Mouse (Mus musculus) midbrain, embryonic 11.5 days (tissue): ENCODE data around the gene Tcf7l1. TPM values are rescaled to one million over a fixed set of nuclear protein-coding genes. Genes with fewer than 3 reads are reported as not detected.

Experiments
- ATAC-seq: fragments of 200-750 bp; cut with Nextera tagmentation; 2 replicates; pipeline ENCODE4 v1.8.0; 2017; ENCODE audit warnings: moderate TSS enrichment, moderate library complexity; ENCODE audit not compliant: low FRiP score
- DNase-seq: peaks from one replicate; pipeline ENCODE4 v3.0.0; 2015; ENCODE audit warnings: low spot score; ENCODE audit errors: missing footprints
- H3K27ac ChIP-seq: fragments of 300-500 bp; sonication (generic); 2 replicates; pipeline ENCODE4 v1.5.1; 2014; ENCODE audit warnings: low read depth, low read length
- H3K27me3 ChIP-seq: fragments of 300-500 bp; sonication (generic); 2 replicates; pipeline ENCODE4 v1.6.1; 2014; ENCODE audit warnings: mild to moderate bottlenecking, low read length, moderate library complexity, mixed read lengths; ENCODE audit not compliant: control insufficient read depth, insufficient read depth
- H3K36me3 ChIP-seq: fragments of 300-500 bp; sonication (generic); 2 replicates; pipeline ENCODE4 v1.6.1; 2014; ENCODE audit warnings: mild to moderate bottlenecking, low read length, moderate library complexity, mixed read lengths; ENCODE audit not compliant: control insufficient read depth, insufficient read depth
- H3K4me1 ChIP-seq: fragments of 300-500 bp; sonication (generic); 2 replicates; pipeline ENCODE4 v1.6.1; 2014; ENCODE audit warnings: low read length; ENCODE audit not compliant: control insufficient read depth, insufficient read depth
- H3K4me2 ChIP-seq: fragments of 300-500 bp; sonication (generic); 2 replicates; pipeline ENCODE4 v1.6.1; 2014; ENCODE audit warnings: mild to moderate bottlenecking, moderate library complexity
- H3K4me3 ChIP-seq: fragments of 300-500 bp; sonication (generic); 2 replicates; pipeline ENCODE4 v1.5.1; 2014; ENCODE audit warnings: low read depth, low read length
- H3K9ac ChIP-seq: fragments of 300-500 bp; sonication (generic); 2 replicates; pipeline ENCODE4 v1.6.1; 2014; ENCODE audit warnings: low read length
- H3K9me3 ChIP-seq: fragments of 300-500 bp; sonication (generic); 2 replicates; pipeline ENCODE4 v1.6.1; 2016; ENCODE audit warnings: low read length; ENCODE audit not compliant: control insufficient read depth
- WGBS: fragments of 180-500 bp; shearing (Covaris S2); extraction: QIAGEN DNeasy Blood & Tissue Kit; methylation state at CpG from one replicate; pipeline ENCODE4 v1.1.7; 2014; 5-methylcytosine and 5-hydroxymethylcytosine counted together
- polyA plus RNA-seq: library from polyadenylated mRNA; unstranded; fragments of >200 nt; fragmentation: Nextera tagmentation; extraction: Ambion mirVana; gene quantifications from 2 replicates; pipeline ENCODE4 v1.2.1, GENCODE M21; 2014

The Tcf7l1 gene
- polyA plus RNA-seq, 1 experiment from 2014 or later = 19.8 TPM

DNA sequence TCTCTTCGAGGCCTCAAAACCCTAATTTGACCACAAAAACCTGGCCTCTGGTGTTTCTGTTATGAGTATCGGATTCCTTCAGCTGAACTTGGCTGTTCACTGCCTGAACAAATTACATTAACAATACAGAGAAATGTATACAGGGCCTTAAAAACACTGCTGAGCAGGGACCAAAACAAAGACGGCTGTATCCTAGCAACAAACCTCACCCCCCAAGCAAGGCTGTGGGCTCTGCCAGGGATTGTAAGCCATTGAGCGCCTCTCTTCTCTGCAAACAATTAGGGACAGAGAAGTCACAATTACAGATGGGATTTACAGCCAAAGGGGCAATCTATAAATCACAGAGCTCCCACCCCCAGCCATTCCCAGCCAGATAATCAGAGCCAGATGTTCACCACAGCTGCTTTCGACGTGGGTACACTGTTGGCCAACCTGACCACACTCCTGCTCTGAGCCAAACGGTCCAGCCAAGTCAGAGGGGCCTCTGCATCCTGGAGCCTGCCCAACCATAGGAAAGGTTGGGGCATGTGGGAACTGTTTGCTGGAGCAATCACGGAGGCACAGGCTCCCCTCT is 77.5 kb downstream of the Tcf7l1 start:
- H3K9ac ChIP-seq = peak overlapping the region; percentile 37; the same call in 1 of the 2 replicates
- no peaks in the 10 kb centered on the region for H3K9me3 ChIP-seq
- peak; percentile 95 for DNase-seq
- peak; percentile 89 for ATAC-seq
- H3K27me3 ChIP-seq = no peaks in the 10 kb centered on the region
- H3K4me2 ChIP-seq = no peak overlapping the region
- peaks cover 22% of the 10 kb centered on the region for H3K4me1 ChIP-seq
- H3K36me3 ChIP-seq = no peaks in the 10 kb centered on the region
- 8% methylated on average over 8 of the region's 8 CpGs for WGBS
- peak overlapping the region; percentile 71 for H3K27ac ChIP-seq
- H3K4me3 ChIP-seq = no peak overlapping the region

- peak; percentile 77 for ATAC-seq
Measured at GRCm38 (mm10) chr6:72710897-72711507, 78.1 kb downstream of the Tcf7l1 start.

GRCm38 (mm10) chr6:72699467-72700126 is 89.5 kb downstream of the Tcf7l1 start:
- DNase-seq = peak; percentile 92
- H3K4me1 ChIP-seq = peaks cover 24% of the 10 kb centered on the region

More at GRCm38 (mm10) chr6:72710897-72711507, 78.1 kb downstream of the Tcf7l1 start:
- H3K4me2 ChIP-seq = no peak overlapping the region
- H3K36me3 ChIP-seq = no peaks in the 10 kb centered on the region
- no peak overlapping the region for H3K4me3 ChIP-seq
- no peaks in the 10 kb centered on the region for H3K27me3 ChIP-seq
- H3K27ac ChIP-seq = peak overlapping the region; percentile 71
- no peak for DNase-seq
- H3K4me1 ChIP-seq = peaks cover 22% of the 10 kb centered on the region
- H3K9me3 ChIP-seq = no peaks in the 10 kb centered on the region
- H3K9ac ChIP-seq = peak overlapping the region; percentile 37; the same call in 1 of the 2 replicates
- WGBS = 50% methylated on average over 10 of the region's 10 CpGs

DNA sequence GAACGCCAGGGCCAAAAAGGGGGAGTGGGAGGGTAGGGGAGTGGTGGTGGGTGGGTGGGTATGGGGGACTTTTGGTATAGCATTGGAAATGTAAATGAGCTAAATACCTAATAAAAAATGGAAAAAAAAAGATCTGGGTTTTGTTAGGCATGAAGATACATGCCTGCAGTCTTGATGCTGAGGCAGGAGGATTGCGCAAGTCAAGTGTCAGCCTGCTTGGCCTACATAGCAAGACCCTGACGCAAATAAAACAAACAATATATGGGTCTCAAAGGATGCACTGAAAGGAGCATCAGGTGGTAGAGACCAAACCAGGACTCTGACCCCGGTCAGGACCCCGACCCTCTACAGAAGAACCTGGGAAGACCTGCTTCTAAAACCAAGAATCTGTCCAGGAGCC is 90.5 kb downstream of the Tcf7l1 start:
- Histone ChIP-seq H3K4me1 (peaks cover 24% of the 10 kb centered on the region), H3K9me3 (no peaks in the 10 kb centered on the region), H3K4me2 (no peak overlapping the region), H3K4me3 (no peak overlapping the region), H3K9ac (no peak overlapping the region), H3K36me3 (no peaks in the 10 kb centered on the region), H3K27ac (no peak overlapping the region), H3K27me3 (peaks cover 28% of the 10 kb centered on the region)
- DNase-seq (no peak), ATAC-seq (no peak)
- WGBS = 93% methylated on average over 5 of the region's 5 CpGs

More at GRCm38 (mm10) chr6:72699467-72700126, 89.5 kb downstream of the Tcf7l1 start:
- Histone ChIP-seq H3K9me3 (no peaks in the 10 kb centered on the region), H3K27me3 (peaks cover 28% of the 10 kb centered on the region), H3K36me3 (no peaks in the 10 kb centered on the region), H3K4me2 (no peak overlapping the region), H3K9ac (no peak overlapping the region), H3K4me3 (no peak overlapping the region), H3K27ac (peak overlapping the region; percentile 37)
- ATAC-seq = peak; percentile 95
- WGBS = 12% methylated on average over 5 of the region's 5 CpGs

- H3K4me1 ChIP-seq = peaks cover 24% of the 10 kb centered on the region
- DNase-seq (no peak), ATAC-seq (no peak)
- H3K4me2 ChIP-seq = no peak overlapping the region
- H3K9me3 ChIP-seq = no peaks in the 10 kb centered on the region
- peaks cover 20% of the 10 kb centered on the region for H3K27me3 ChIP-seq
- no peak overlapping the region for H3K9ac ChIP-seq
- no peak overlapping the region for H3K27ac ChIP-seq
- no peaks in the 10 kb centered on the region for H3K36me3 ChIP-seq
- WGBS = 30% methylated on average over 11 of the region's 11 CpGs
- H3K4me3 ChIP-seq = no peak overlapping the region
Measured at GRCm38 (mm10) chr6:72696601-72697335, 92.3 kb downstream of the Tcf7l1 start.

- no peak overlapping the region for H3K27ac ChIP-seq
Measured at GRCm38 (mm10) chr6:72694791-72695204, 94.3 kb downstream of the Tcf7l1 start.

GRCm38 (mm10) chr6:72694047-72694790 is 94.8 kb downstream of the Tcf7l1 start:
- WGBS = 71% methylated on average over 5 of the region's 5 CpGs
- H3K27me3 ChIP-seq = peaks cover 20% of the 10 kb centered on the region
- no peak overlapping the region for H3K27ac ChIP-seq
- H3K36me3 ChIP-seq = no peaks in the 10 kb centered on the region
- ATAC-seq (no peak), DNase-seq (no peak)
- no peak overlapping the region for H3K4me3 ChIP-seq
- H3K4me1 ChIP-seq = peaks cover 16% of the 10 kb centered on the region
- H3K9me3 ChIP-seq = no peaks in the 10 kb centered on the region
- no peak overlapping the region for H3K4me2 ChIP-seq
- no peak overlapping the region for H3K9ac ChIP-seq

More at GRCm38 (mm10) chr6:72694791-72695204, 94.3 kb downstream of the Tcf7l1 start:
- H3K9ac ChIP-seq = no peak overlapping the region
- H3K4me3 ChIP-seq = no peak overlapping the region
- ATAC-seq = no peak
- peaks cover 20% of the 10 kb centered on the region for H3K4me1 ChIP-seq
- H3K4me2 ChIP-seq = no peak overlapping the region
- peaks cover 20% of the 10 kb centered on the region for H3K27me3 ChIP-seq
- no peaks in the 10 kb centered on the region for H3K9me3 ChIP-seq
- H3K36me3 ChIP-seq = no peaks in the 10 kb centered on the region
- 84% methylated on average over 10 of the region's 10 CpGs for WGBS
- no peak for DNase-seq

DNA sequence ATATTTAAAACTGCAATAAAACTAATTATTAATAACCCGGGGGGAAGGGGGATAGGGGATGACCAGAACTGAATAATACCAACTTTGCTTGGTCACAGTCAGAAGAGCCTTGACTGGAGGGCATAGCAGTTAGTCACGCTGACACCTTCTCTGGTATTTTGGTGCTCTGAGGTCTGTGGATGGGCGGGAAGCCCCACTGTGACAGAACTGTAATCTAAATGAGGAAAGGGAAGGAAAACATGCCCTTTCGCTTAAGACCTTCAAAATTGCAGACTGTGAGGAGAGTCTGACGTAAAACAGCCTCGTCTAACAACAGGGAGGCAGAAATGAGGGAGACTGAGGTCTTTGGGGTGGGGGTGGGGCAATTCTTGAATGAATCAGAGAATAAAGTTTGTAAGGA is 96.6 kb downstream of the Tcf7l1 start:
- no peak overlapping the region for H3K27ac ChIP-seq
- peaks cover 10% of the 10 kb centered on the region; the same call in 1 of the 2 replicates for H3K4me1 ChIP-seq
- H3K9me3 ChIP-seq = no peaks in the 10 kb centered on the region
- no peak for DNase-seq
- peaks cover 13% of the 10 kb centered on the region for H3K27me3 ChIP-seq
- H3K4me2 ChIP-seq = no peak overlapping the region
- no peaks in the 10 kb centered on the region for H3K36me3 ChIP-seq
- 83% methylated on average over 6 of the region's 6 CpGs for WGBS
- no peak for ATAC-seq
- H3K4me3 ChIP-seq = no peak overlapping the region
- H3K9ac ChIP-seq = no peak overlapping the region
